Mouse (Mus musculus): ENCODE measurements at regions not wholly inside any gene's neighbourhood (a gene's known extent, or its start where the extent isn't known, plus 50 kb on each side); places are given as distances from the start of the nearest gene placed in this dataset.

DNA sequence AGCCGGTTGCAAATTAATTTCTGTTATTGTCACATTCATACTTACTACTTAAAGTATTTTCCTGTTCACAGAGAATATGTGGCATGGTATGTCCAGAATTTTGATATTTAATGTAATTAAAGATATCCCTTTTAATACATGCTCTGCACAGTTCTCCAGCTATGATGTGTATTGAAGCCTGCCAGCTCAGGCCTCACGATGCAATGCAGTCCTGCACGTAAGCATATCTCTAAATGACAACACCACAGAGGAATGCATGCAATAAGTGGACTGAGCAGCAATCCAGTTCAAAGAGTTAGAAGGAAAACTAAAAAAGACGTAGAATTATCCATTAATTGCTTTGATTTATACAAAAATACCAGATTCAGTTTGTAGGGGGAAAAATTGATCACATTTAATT is 373.4 kb downstream of the Ptprc start:
- TF ChIP-seq CTCF (IDR thresholded peaks at IDR 0.05; ENCODE audit: extremely low read depth, insufficient read depth, insufficient read length, insufficient replicate concordance) (no peak), POLR2A (IDR thresholded peaks at IDR 0.05; ENCODE audit: low read depth, low read length) (no peak)
- 82% methylated on average over 4 of the region's 4 CpGs for WGBS
- DNase-seq (ENCODE audit: low read depth in 1 of 2, low spot score in 2 of 2): no peak

DNA sequence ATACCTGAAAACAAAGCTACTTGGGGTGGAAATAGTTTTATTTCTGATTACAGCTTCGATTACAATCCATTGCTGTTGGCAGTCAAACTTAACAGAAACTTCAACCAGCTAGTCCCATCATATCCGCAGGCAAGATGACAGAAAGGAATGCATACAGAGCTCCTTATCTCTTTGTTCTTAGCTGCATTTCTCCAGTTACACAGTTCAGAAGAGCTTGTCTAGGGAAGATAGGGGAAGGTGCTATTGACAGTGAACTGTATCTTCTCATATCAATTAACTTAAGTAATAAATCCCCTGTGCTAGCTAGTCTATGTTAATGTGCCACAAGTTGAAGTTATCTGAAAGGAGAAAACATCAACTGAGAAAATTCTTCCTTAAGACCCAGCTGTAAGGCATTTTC is 374.8 kb downstream of the Ptprc start:
- Histone ChIP-seq H3K4me1 (ENCODE audit: control insufficient read depth, insufficient read depth, insufficient read length) (no peaks in the 10 kb centered on the region), H3K27ac (ENCODE audit: insufficient read depth, low read length) (no peak overlapping the region), H3K27me3 (ENCODE audit: control insufficient read depth, insufficient read depth, low read length) (no peaks in the 10 kb centered on the region), H3K36me3 (ENCODE audit: control insufficient read depth, insufficient read depth, low read length) (no peaks in the 10 kb centered on the region), H3K4me3 (ENCODE audit: extremely low read depth, insufficient read depth, insufficient read length) (no peak overlapping the region)
- DNase-seq (ENCODE audit: low read depth in 1 of 2, low spot score in 2 of 2): no peak
- TF ChIP-seq CTCF (IDR thresholded peaks at IDR 0.05; ENCODE audit: extremely low read depth, insufficient read depth, insufficient read length, insufficient replicate concordance) (no peak), POLR2A (IDR thresholded peaks at IDR 0.05; ENCODE audit: low read depth, low read length) (no peak)
- WGBS: 78% methylated on average over 2 of the region's 2 CpGs

More for the DNA sequence above, 373.4 kb downstream of the Ptprc start:
- no peak overlapping the region for H3K4me3 ChIP-seq (ENCODE audit: extremely low read depth, insufficient read depth, insufficient read length)
- no peak overlapping the region for H3K27ac ChIP-seq (ENCODE audit: insufficient read depth, low read length)
- no peaks in the 10 kb centered on the region for H3K27me3 ChIP-seq (ENCODE audit: control insufficient read depth, insufficient read depth, low read length)
- peaks cover 2% of the 10 kb centered on the region; the same call in 1 of the 2 replicates for H3K4me1 ChIP-seq (ENCODE audit: control insufficient read depth, insufficient read depth, insufficient read length)
- no peaks in the 10 kb centered on the region for H3K36me3 ChIP-seq (ENCODE audit: control insufficient read depth, insufficient read depth, low read length)

DNA sequence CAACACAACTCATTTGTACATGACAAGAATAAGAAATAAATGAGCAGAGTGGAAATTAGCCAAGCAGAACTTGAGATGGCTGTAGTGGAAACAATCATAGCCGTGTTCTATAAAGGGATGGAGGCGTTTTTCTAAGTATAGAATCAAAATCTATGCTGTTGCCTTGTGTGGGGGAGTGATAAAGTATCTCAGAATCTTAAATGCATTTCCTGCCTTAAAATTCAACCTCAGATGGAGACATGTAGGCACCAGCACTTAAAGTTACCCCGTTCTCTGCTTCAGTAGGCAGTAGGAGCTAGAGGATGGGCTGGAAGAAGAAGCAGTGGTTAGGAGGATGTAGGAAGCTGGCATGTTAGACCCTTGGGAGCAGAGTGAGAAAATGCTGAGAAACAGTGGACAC is 386.7 kb downstream of the Ptprc start:
- no peak for TF ChIP-seq POLR2A (IDR thresholded peaks at IDR 0.05; ENCODE audit: low read depth, low read length)
- no peak for TF ChIP-seq CTCF (IDR thresholded peaks at IDR 0.05; ENCODE audit: extremely low read depth, insufficient read depth, insufficient read length, insufficient replicate concordance)
- no peaks in the 10 kb centered on the region; the same call in 1 of the 2 replicates for H3K4me1 ChIP-seq (ENCODE audit: control insufficient read depth, insufficient read depth, insufficient read length)
- H3K27ac ChIP-seq (ENCODE audit: insufficient read depth, low read length): no peak overlapping the region
- WGBS: 24% methylated on average over 3 of the region's 3 CpGs
- DNase-seq (ENCODE audit: low read depth in 1 of 2, low spot score in 2 of 2): no peak
- H3K27me3 ChIP-seq (ENCODE audit: control insufficient read depth, insufficient read depth, low read length): no peaks in the 10 kb centered on the region
- H3K4me3 ChIP-seq (ENCODE audit: extremely low read depth, insufficient read depth, insufficient read length): no peak overlapping the region
- no peaks in the 10 kb centered on the region for H3K36me3 ChIP-seq (ENCODE audit: control insufficient read depth, insufficient read depth, low read length)

DNA sequence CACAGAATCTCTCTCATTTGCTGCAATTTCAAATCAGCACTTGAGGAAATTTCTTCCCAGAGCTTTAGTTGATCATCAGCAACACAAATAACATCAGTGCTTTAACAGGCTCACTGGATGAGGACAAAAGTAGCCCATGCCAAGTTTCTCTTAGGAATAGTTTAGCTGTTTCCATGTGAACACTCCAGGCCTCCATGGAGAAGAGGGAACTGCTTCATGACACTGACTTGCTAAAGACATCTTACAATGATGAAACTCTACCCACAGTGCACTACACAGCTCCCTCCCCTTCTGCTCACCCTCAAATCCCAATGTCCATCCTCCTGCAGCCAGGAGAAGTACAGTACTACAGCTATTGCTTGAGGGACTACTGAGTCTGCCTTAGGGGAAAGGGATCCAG is 388.9 kb downstream of the Ptprc start:
- no peaks in the 10 kb centered on the region; the same call in 1 of the 2 replicates for H3K4me1 ChIP-seq (ENCODE audit: control insufficient read depth, insufficient read depth, insufficient read length)
- H3K36me3 ChIP-seq (ENCODE audit: control insufficient read depth, insufficient read depth, low read length): no peaks in the 10 kb centered on the region
- TF ChIP-seq POLR2A (IDR thresholded peaks at IDR 0.05; ENCODE audit: low read depth, low read length) (no peak), CTCF (IDR thresholded peaks at IDR 0.05; ENCODE audit: extremely low read depth, insufficient read depth, insufficient read length, insufficient replicate concordance) (no peak)
- no peaks in the 10 kb centered on the region for H3K27me3 ChIP-seq (ENCODE audit: control insufficient read depth, insufficient read depth, low read length)
- no peak overlapping the region for H3K4me3 ChIP-seq (ENCODE audit: extremely low read depth, insufficient read depth, insufficient read length)
- no peak for DNase-seq (ENCODE audit: low read depth in 1 of 2, low spot score in 2 of 2)
- H3K27ac ChIP-seq (ENCODE audit: insufficient read depth, low read length): no peak overlapping the region

DNA sequence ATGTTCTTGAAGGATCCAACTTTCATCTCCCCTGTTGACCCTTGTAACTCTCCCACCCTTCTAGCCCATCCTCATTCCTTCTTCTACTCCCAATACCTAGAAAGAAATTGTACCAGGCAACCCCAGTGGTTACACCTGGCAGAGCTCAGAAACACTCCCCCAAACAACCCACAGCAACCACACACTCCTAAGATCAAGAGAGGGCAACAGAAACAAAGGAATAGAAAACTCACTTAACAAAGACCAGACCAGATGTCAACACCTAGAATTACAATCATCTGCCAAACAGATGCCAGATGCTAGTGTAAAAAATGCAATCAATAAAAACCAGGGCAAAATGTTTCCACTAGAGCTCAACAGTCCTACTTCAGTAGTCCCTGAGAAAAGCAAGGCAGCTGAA is 400.9 kb downstream of the Ptprc start:
- H3K36me3 ChIP-seq (ENCODE audit: control insufficient read depth, insufficient read depth, low read length): no peaks in the 10 kb centered on the region
- H3K4me1 ChIP-seq (ENCODE audit: control insufficient read depth, insufficient read depth, insufficient read length): no peaks in the 10 kb centered on the region; the same call in 1 of the 2 replicates
- no peak for DNase-seq (ENCODE audit: low read depth in 1 of 2, low spot score in 2 of 2)

DNA sequence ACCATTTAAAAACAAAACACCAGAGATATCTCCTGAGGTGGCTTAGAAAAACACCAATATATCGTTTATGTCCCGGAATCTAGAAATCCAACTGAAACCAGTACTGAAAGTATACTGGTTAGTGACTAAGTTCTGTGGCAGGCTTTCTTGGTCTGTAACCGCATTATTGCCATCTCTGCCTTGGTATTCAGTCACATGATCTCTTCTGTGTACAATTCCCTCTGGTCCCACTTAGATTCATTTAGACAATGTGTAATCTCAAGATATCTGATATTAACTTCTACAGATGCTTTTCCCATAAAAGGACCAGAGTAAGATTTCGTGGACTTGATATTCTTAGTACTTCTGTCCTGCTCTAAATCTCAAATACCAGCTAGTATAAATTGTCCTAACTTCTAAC is 414.7 kb downstream of the Ptprc start:
- H3K4me3 ChIP-seq (ENCODE audit: extremely low read depth, insufficient read depth, insufficient read length): no peak overlapping the region
- DNase-seq (ENCODE audit: low read depth in 1 of 2, low spot score in 2 of 2): no peak
- H3K27ac ChIP-seq (ENCODE audit: insufficient read depth, low read length): no peak overlapping the region
- 88% methylated on average over 4 of the region's 4 CpGs for WGBS
- no peaks in the 10 kb centered on the region for H3K4me1 ChIP-seq (ENCODE audit: control insufficient read depth, insufficient read depth, insufficient read length)
- no peaks in the 10 kb centered on the region for H3K27me3 ChIP-seq (ENCODE audit: control insufficient read depth, insufficient read depth, low read length)
- TF ChIP-seq CTCF (IDR thresholded peaks at IDR 0.05; ENCODE audit: extremely low read depth, insufficient read depth, insufficient read length, insufficient replicate concordance) (no peak), POLR2A (IDR thresholded peaks at IDR 0.05; ENCODE audit: low read depth, low read length) (no peak)
- H3K36me3 ChIP-seq (ENCODE audit: control insufficient read depth, insufficient read depth, low read length): no peaks in the 10 kb centered on the region

More for the DNA sequence above, 400.9 kb downstream of the Ptprc start:
- no peak overlapping the region for H3K4me3 ChIP-seq (ENCODE audit: extremely low read depth, insufficient read depth, insufficient read length)
- no peak for TF ChIP-seq CTCF (IDR thresholded peaks at IDR 0.05; ENCODE audit: extremely low read depth, insufficient read depth, insufficient read length, insufficient replicate concordance)
- no peak for TF ChIP-seq POLR2A (IDR thresholded peaks at IDR 0.05; ENCODE audit: low read depth, low read length)
- no peaks in the 10 kb centered on the region for H3K27me3 ChIP-seq (ENCODE audit: control insufficient read depth, insufficient read depth, low read length)
- H3K27ac ChIP-seq (ENCODE audit: insufficient read depth, low read length): no peak overlapping the region

DNA sequence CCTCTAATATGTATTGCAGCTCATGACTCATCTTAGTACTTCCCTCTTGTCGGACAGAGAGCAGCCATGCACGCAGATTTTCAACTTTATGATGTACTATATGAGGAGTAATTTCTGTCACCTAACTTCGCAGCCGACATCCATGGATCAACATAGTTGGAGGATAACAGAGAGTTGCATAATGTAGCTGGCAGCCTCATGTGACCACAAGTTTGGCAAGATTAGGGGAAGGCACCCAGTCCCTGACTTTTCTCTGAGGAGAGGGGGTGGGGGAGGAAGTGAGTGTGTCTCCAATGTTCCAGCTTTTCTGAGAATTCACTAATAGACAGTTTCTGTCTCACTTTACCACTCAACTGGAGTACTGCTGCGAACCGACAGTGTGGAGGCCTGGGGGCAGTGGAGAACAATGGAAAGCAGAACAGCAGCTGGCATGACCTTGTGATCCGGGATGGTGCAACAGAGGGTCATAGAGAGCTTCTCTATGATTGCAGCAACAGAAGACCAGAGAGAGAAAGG is 424.0 kb downstream of the Ptprc start:
- Histone ChIP-seq H3K36me3 (ENCODE audit: control insufficient read depth, insufficient read depth, low read length) (no peaks in the 10 kb centered on the region), H3K4me3 (ENCODE audit: extremely low read depth, insufficient read depth, insufficient read length) (no peak overlapping the region), H3K27me3 (ENCODE audit: control insufficient read depth, insufficient read depth, low read length) (no peaks in the 10 kb centered on the region), H3K27ac (ENCODE audit: insufficient read depth, low read length) (no peak overlapping the region), H3K4me1 (ENCODE audit: control insufficient read depth, insufficient read depth, insufficient read length) (no peaks in the 10 kb centered on the region)
- no peak for DNase-seq (ENCODE audit: low read depth in 1 of 2, low spot score in 2 of 2)
- TF ChIP-seq POLR2A (IDR thresholded peaks at IDR 0.05; ENCODE audit: low read depth, low read length): no peak
- no peak for TF ChIP-seq CTCF (IDR thresholded peaks at IDR 0.05; ENCODE audit: extremely low read depth, insufficient read depth, insufficient read length, insufficient replicate concordance)
- WGBS: 56% methylated on average over 7 of the region's 7 CpGs

Data from spleen, adult 2 months (tissue).